Mouse (Mus musculus) CH12.LX (cell line): ENCODE results near the gene Slc24a1. TPM values are rescaled to one million over a fixed set of nuclear protein-coding genes. Genes with fewer than 3 reads are reported as not detected.

Experiments
- DNase-seq: peaks from one replicate; pipeline ENCODE4 v3.0.0-alpha.2; 2013; ENCODE audit errors: extremely low read depth
- H3K27ac ChIP-seq: 2 replicates; pipeline ENCODE4 v1.5.1; 2012; ENCODE audit warnings: low read depth, mild to moderate bottlenecking, control low read depth, moderate library complexity; ENCODE audit not compliant: insufficient read depth
- H3K27me3 ChIP-seq: replicated peaks from 2 replicates; pipeline ENCODE3; 2012; ENCODE audit warnings: inconsistent platforms
- H3K36me3 ChIP-seq, 2 experiments: replicated peaks in 1 of 2; 2 replicates each; pipeline versions ENCODE3 to v1.6.1; 2012; ENCODE audit warnings: inconsistent platforms in 1 of 2, low read length in 1 of 2, mild to moderate bottlenecking in 1 of 2, mixed read lengths in 1 of 2, moderate library complexity in 1 of 2; ENCODE audit not compliant: control insufficient read depth in 1 of 2, insufficient read depth in 1 of 2
- H3K4me1 ChIP-seq, 2 experiments: 2 replicates each; pipeline ENCODE4 v1.6.1; 2012; ENCODE audit warnings: inconsistent platforms in 1 of 2, moderate library complexity in 1 of 2; ENCODE audit not compliant: insufficient read depth in 2 of 2, control insufficient read depth in 1 of 2
- H3K4me2 ChIP-seq: 2 replicates; pipeline ENCODE4 v1.6.1; 2012; ENCODE audit warnings: low read depth, mild to moderate bottlenecking, control low read depth; ENCODE audit not compliant: poor library complexity, insufficient read depth, severe bottlenecking
- H3K4me3 ChIP-seq, 3 experiments: fragments of 150-350 bp in 1 of 3; sonication (generic) in 1 of 3; replicated peaks in 1 of 3; 2 replicates each; pipeline versions ENCODE3 to v1.5.1; 2011 to 2012; ENCODE audit warnings: low read depth in 2 of 3, low read length in 2 of 3, mild to moderate bottlenecking in 2 of 3, moderate library complexity in 2 of 3, control low read depth in 1 of 3, improper control_type of control experiment in 1 of 3, inconsistent platforms in 1 of 3, mixed read lengths in 1 of 3; ENCODE audit not compliant: poor library complexity in 1 of 3
- H3K79me2 ChIP-seq: replicated peaks from 2 replicates; pipeline ENCODE4 v1.6.1; 2012; ENCODE audit warnings: mild to moderate bottlenecking, moderate library complexity; ENCODE audit not compliant: control insufficient read depth, poor library complexity, insufficient read depth, severe bottlenecking; ENCODE audit errors: extremely low read depth
- H3K9ac ChIP-seq: 2 replicates; pipeline ENCODE4 v1.6.1; 2012; ENCODE audit warnings: low read depth, mild to moderate bottlenecking, control low read depth, moderate library complexity; ENCODE audit not compliant: insufficient read depth
- H3K9me3 ChIP-seq: replicated peaks from 2 replicates; pipeline ENCODE3; 2012; ENCODE audit warnings: low read length, inconsistent platforms, mixed read lengths
- CHD2 ChIP-seq: IDR thresholded peaks from 2 replicates; pipeline ENCODE4 v1.6.1; 2011; ENCODE audit warnings: low read length, improper control_type of control experiment
- E2F4 ChIP-seq: IDR thresholded peaks from 2 replicates; pipeline ENCODE4 v1.6.1; 2011; ENCODE audit warnings: low read depth, low read length, improper control_type of control experiment; ENCODE audit not compliant: insufficient replicate concordance
- ELF1 ChIP-seq: IDR thresholded peaks from 2 replicates; pipeline ENCODE4 v1.6.1; 2014; ENCODE audit warnings: low read depth, mild to moderate bottlenecking, inconsistent platforms, low read length, improper control_type of control experiment
- EP300 ChIP-seq: IDR thresholded peaks from 2 replicates; pipeline ENCODE4 v1.6.1; 2011; ENCODE audit warnings: low read length, improper control_type of control experiment
- IRF4 ChIP-seq: IDR thresholded peaks from 2 replicates; pipeline ENCODE4 v1.6.1; 2014; ENCODE audit warnings: low read depth, mild to moderate bottlenecking, inconsistent platforms, low read length, improper control_type of control experiment
- KAT2A ChIP-seq: IDR thresholded peaks from 2 replicates; pipeline ENCODE4 v1.6.1; 2012; ENCODE audit warnings: low read length, improper control_type of control experiment, inconsistent platforms; ENCODE audit not compliant: insufficient replicate concordance
- MAX ChIP-seq: IDR thresholded peaks from 2 replicates; pipeline ENCODE4 v1.6.1; 2011; ENCODE audit warnings: low read length, improper control_type of control experiment
- MEF2A ChIP-seq: IDR thresholded peaks from 2 replicates; pipeline ENCODE4 v1.6.1; 2014; ENCODE audit warnings: low read depth, mild to moderate bottlenecking, inconsistent platforms, low read length, improper control_type of control experiment, borderline replicate concordance
- MYC ChIP-seq: IDR thresholded peaks from 2 replicates; pipeline ENCODE4 v1.6.1; 2011; ENCODE audit warnings: low read depth, mild to moderate bottlenecking, improper control_type of control experiment, low read length
- NELFE ChIP-seq: IDR thresholded peaks from 2 replicates; pipeline ENCODE4 v1.6.1; 2011; ENCODE audit warnings: low read depth, low read length, improper control_type of control experiment
- PAX5 ChIP-seq: IDR thresholded peaks from 2 replicates; pipeline ENCODE4 v1.6.1; 2012; ENCODE audit warnings: low read length, inconsistent platforms, mixed read lengths
- POLR2A ChIP-seq: IDR thresholded peaks from 2 replicates; pipeline ENCODE4 v1.6.1; 2011; ENCODE audit warnings: low read depth, mild to moderate bottlenecking, improper control_type of control experiment, low read length
- SMC3 ChIP-seq: IDR thresholded peaks from 2 replicates; pipeline ENCODE4 v1.6.1; 2011; ENCODE audit warnings: low read depth, low read length, improper control_type of control experiment
- TBP ChIP-seq: conservative IDR thresholded peaks from 2 replicates; pipeline ENCODE4 v1.6.1; 2011; ENCODE audit warnings: low read depth, low read length, improper control_type of control experiment
- TCF12 ChIP-seq: IDR thresholded peaks from 2 replicates; pipeline ENCODE4 v1.6.1; 2014; ENCODE audit warnings: low read depth, mild to moderate bottlenecking, inconsistent platforms, low read length, improper control_type of control experiment
- USF1 ChIP-seq: IDR thresholded peaks from 2 replicates; pipeline ENCODE4 v1.6.1; 2014; ENCODE audit warnings: low read depth, mild to moderate bottlenecking, inconsistent platforms, low read length, improper control_type of control experiment
- ZMIZ1 ChIP-seq: IDR thresholded peaks from 2 replicates; pipeline ENCODE4 v1.6.1; 2012; ENCODE audit warnings: low read depth, mild to moderate bottlenecking, inconsistent platforms, low read length, improper control_type of control experiment
- dilution Hi-C: fragments of 300-500 bp; cut with MboI; formaldehyde crosslinking; loops from 2 replicates; pipeline ENCODE4 v1.14.3; 2020; ENCODE audit warnings: low sequenced_read_pairs; ENCODE audit not compliant: extremely low pct_unique_long_range_greater_than_20kb, extremely low pct_ligation_motif_present
- in situ Hi-C: fragments of 300-500 bp; cut with MboI; formaldehyde crosslinking; loops from 3 replicates; pipeline ENCODE4 v1.14.3; 2019; ENCODE audit warnings: low sequenced_read_pairs, low pct_ligation_motif_present, low pct_unique_long_range_greater_than_20kb, mixed read lengths
- polyA plus RNA-seq: library from polyadenylated mRNA; unstranded; fragments of >175 nt; gene quantifications from 2 replicates; pipeline ENCODE4 v1.2.1, GENCODE M21; 2012; ENCODE audit warnings: low read depth; ENCODE audit not compliant: insufficient read length
- total RNA-seq, 2 experiments: library from RNA; depleted of rRNA; stranded (reverse); fragments of 300-350 nt in 1 of 2; fragments of >200 nt in 1 of 2; gene quantifications; 2 replicates each; pipeline ENCODE4 v1.2.3; 2012 to 2014

The Slc24a1 gene
- total and polyA plus RNA-seq, 3 experiments, result under 0.01 to 0.11 TPM; not detected in 1

DNA sequence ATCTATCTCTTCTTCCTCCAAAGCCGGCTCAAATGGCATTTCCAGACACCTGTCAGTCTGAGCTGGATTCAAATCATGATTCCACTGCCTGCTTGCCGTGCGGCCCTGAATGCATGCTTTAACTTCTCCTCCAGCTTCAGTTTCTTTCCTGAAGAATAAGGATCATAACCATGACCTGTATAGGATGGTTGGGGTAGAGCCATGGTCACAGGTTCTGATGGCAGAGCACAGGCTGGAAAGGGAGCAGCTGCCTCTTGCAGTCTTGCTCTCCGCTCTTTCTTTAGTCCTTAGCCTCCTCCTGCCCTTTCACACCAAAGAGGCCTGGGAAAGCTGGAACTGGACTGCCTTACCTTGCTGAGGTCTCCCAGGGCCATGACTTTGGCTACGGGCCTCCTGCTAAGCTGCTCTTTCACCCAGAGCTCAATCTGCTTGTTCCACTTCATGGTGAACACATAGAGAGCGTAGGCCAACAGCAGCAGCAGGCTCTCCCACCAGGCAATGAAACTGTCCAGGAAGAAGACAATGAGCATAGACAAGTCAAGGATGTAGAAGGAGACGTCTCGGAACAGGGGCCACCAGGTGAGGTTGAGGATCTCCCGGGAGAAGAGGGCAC lies 3.8 kb downstream of the Slc24a1 start:
- dilution Hi-C loops, result no loop called here
- H3K9ac ChIP-seq, result no peak overlapping the region
- H3K9me3 ChIP-seq, result no peaks in the 10 kb centered on the region
- H3K4me2 ChIP-seq, result no peak overlapping the region
- TF ChIP-seq POLR2A (peak; percentile 62), TCF12 (no peak), NELFE (no peak), E2F4 (no peak), TBP (peak; percentile 85), SMC3 (no peak), ELF1 (no peak), ZMIZ1 (peak; percentile 88; the same call in 1 of the 2 replicates), CHD2 (no peak), USF1 (no peak)
- no peak overlapping the region for H3K4me3 ChIP-seq
- no peak for DNase-seq
- peaks cover 0 to 12% of the 10 kb centered on the region in 2 experiments; a peak in 2 of 4 replicates for H3K4me1 ChIP-seq
- H3K36me3 ChIP-seq, result no peaks in the 10 kb centered on the region
- in situ Hi-C loops, result loop anchor here (25.0 kb wide), 1 partner anchor 635 kb away; no protein-coding TSS in a partner anchor
- no peaks in the 10 kb centered on the region for H3K79me2 ChIP-seq
- peaks cover 76% of the 10 kb centered on the region for H3K27me3 ChIP-seq
- no peak overlapping the region for H3K27ac ChIP-seq

DNA sequence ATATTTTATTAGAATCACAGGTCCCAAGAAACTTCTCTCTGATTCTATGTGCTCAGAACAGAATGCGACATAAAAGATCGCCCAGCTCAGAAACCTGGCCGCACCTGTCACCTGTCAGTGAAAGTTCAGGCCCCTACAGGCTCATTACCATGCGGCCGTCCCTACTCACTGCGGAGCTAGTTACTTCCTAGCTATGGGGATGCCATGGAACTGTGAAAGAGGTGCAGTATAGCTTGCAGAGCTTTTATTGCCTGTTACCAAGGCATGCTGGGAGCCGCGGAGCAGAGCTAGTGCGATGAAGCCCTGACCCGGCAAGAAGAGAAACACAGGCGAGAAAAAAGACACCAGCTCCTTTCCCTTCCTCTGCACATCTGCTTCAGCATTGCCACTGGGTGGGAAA lies 7.4 kb downstream of the Slc24a1 start:
- no peak for DNase-seq
- Histone ChIP-seq H3K79me2 (no peaks in the 10 kb centered on the region), H3K4me2 (peak overlapping the region; percentile 32; the same call in 1 of the 2 replicates), H3K27me3 (peaks cover 43% of the 10 kb centered on the region), H3K9ac (no peak overlapping the region), H3K9me3 (no peaks in the 10 kb centered on the region), H3K4me3 (no peak overlapping the region), H3K4me1 (peaks cover 0 to 12% of the 10 kb centered on the region in 2 experiments; a peak in 2 of 4 replicates), H3K36me3 (no peaks in the 10 kb centered on the region), H3K27ac (no peak overlapping the region)
- TF ChIP-seq MEF2A, result no peak
- TF ChIP-seq SMC3, result no peak
- no peak for TF ChIP-seq PAX5
- TF ChIP-seq MYC, result no peak
- TF ChIP-seq MAX, result no peak
- TF ChIP-seq EP300, result no peak
- no peak for TF ChIP-seq KAT2A
- no peak for TF ChIP-seq IRF4
- TF ChIP-seq CHD2, result no peak
- dilution Hi-C loops (no loop called here), in situ Hi-C loops (loop anchor here (25.0 kb wide), 1 partner anchor 632 kb away; no protein-coding TSS in a partner anchor)
